Mouse (Mus musculus) liver (tissue): ENCODE results near the gene Olfr930.

Source experiments
- DNase-seq: peaks from one replicate; pipeline ENCODE4 v3.0.0-alpha.2; 2020; ENCODE audit warnings: mixed read lengths

The Olfr930 gene

DNA sequence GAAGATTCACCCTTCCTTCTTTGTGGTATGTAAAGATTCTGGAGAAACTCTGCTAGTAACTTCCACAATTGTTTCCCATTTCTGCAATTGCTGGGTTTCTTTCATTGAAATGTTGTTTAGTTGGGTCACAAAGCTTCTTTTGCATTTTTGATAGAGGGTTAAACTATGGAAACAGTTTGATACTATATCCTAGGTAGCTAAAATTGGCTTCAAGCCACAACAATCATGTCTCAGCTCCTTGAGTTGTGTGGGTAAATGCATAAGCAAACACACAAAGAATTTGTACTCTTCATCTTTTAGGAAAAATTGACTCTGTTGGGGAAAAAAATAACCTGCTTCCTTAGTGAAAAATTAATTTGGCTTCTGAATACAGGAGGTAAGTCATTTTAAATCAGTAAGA is at the start of gene Olfr930:
Gene Olfr930 (plus strand): TSS at position 301 of the 400 bp plus-strand sequence.
- DNase-seq = no peak

DNA sequence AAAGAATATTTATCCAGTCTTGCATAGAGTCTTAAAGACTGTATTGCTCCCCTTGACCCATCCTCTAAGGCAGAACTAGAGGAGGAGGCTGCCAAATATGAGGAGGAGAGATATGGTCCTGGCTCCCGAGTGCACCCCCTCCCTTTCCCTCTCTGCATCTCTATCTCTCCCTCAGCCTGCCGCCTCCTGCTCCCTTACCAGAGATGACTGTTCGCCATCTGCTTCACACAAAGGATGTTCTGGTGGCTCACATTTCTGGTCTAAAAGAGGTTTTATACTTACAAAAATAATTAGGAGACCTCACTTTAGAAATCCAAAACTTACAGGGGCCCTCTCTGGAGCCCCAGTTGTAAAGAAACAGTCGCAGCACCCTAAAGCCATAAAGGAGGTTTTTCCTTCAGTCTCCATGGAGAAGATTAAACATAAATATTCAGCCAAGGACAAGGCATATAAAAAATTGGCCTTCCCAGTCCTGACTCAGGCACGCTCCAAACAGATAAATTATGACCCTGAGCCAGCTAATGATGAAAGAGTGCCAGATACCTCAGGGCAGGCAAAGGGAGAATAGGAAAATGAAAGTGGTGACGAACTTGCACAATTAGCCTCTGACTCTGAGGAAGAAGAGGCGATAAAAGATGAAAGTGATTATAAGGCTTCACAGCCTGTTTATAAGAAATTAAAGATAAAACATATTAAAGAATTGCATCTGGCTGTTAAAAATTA is 24.0 kb downstream of the Olfr930 start:
- DNase-seq = no peak

DNA sequence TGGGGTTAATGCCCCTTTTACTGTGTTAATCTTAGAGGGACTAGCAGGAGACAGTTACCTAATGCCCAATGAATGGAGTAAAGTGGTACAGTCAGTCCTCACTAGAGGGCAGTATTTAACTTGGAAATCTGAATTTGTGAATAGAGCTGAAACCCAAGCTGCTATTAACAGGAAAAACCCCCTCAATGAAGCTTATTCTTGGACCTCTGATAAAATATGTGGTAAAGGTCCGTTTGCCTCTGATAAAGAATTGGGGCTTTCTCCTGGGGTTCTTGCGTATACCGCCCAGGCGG is 24.5 kb downstream of the Olfr930 start:
- no peak for DNase-seq

DNA sequence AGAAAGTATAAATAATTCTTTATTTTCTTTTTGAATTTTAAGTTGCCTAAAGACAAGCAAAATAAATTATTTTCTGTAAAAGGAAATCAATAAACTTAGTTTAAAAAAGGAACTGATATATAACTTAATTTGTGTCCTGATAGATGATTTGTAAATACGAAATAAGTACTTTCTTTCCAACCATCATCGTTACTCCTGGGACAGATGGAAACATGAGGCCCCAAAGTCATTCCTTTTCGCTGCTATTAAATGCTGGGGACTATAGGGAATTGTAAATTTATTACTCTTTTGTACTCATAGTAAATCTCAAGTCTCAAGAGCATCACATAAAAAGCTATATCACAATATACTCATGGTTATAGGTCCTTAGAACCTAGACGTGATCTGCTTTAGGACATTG is 42.4 kb downstream of the Olfr930 start, which contains the start of gene Olfr933:
Gene Olfr933 (plus strand): TSS at position 301 of the 400 bp plus-strand sequence.
- DNase-seq = no peak
